Mouse (Mus musculus): ENCODE results near the gene Mcur1. TPM values are rescaled to one million over a fixed set of nuclear protein-coding genes. Genes with fewer than 3 reads are reported as not detected.

The Mcur1 gene
- 10 to 100 TPM; 25.5 to 34.6 (median 30.2) TPM for total RNA-seq (2022)

- peak; percentile 88 to 94 for DNase-seq (ENCODE audit: low spot score in 2 of 2)
Measured at GRCm38 (mm10) chr13:43559711-43560457, at the start of gene Mcur1. Gene Mcur1 (minus strand): TSS chr13:43560191.

GRCm38 (mm10) chr13:43608854-43609253, 48.9 kb upstream of the Mcur1 start:
- no peak for DNase-seq (ENCODE audit: low spot score in 2 of 2)

- no peak for DNase-seq (ENCODE audit: low spot score in 2 of 2)
Measured at GRCm38 (mm10) chr13:43603042-43603441, 43.1 kb upstream of the Mcur1 start.

- no peak for DNase-seq (ENCODE audit: low spot score in 2 of 2)
Measured at GRCm38 (mm10) chr13:43602440-43602839, 42.4 kb upstream of the Mcur1 start.

- no peak for DNase-seq (ENCODE audit: low spot score in 2 of 2)
Measured at GRCm38 (mm10) chr13:43600967-43601366, 41.0 kb upstream of the Mcur1 start.

DNA sequence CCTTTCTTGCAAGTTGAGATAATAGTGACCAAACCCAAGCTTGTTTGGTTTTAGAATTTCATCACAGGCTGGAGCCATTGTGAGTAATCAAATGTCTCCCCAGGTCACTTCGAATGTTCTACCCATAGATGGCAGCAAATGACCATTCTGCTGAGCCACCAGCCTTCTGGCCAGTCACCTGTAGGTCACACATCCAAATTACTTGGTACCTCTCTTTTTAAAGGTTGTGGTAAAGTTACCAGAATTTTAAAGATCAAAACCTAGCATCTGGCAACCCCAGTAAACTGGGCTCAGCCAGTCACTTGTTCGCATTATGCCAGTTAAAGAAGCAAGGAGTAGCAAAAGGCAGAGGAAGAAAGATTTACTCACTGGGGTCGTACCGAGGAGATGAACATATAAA, 35.9 kb upstream of the Mcur1 start:
- DNase-seq (ENCODE audit: low spot score in 2 of 2) = no peak

GRCm38 (mm10) chr13:43592681-43593068, 32.7 kb upstream of the Mcur1 start:
- no peak for DNase-seq (ENCODE audit: low spot score in 2 of 2)

DNA sequence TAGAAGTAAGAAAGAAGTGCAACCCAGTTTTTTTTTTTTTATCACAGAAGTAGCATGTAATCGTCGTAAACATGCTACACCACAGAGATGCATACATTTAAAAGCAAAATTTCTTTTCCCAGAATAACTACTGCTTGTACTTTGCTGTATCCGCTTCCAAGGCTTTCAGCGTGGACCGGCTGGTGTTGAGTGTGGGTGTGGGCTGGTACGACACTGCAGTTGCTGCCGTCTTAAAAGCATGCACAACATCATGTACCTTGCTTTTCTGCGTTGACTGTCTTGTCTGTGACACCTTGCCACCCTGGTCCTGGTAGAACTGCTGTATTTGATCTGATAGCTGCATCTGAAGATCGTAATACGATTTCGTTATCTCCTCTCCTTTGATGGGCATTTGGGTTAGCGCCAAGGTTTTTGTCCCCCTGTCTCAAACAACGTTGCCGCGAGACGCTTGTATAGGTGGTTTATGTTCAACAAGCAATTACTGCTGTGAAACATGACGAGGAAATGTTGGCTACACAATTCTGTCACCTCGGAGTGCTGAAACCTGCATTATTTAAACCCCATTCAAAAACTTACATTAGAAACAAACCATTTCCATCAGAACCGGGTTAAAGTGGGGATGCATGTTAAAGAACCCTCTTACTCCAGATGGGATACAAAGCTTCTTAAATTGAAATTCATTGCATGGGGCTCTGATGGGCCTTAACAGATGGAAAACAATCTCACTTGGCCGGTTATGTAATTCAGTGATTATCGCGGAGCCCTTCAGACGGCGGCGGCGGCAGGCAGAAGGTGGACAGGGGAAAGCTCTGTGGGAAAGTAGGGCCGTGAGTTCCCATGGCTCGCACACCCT, 32.1 kb upstream of the Mcur1 start:
- no peak for DNase-seq (ENCODE audit: low spot score in 2 of 2)

GRCm38 (mm10) chr13:43587844-43588840, 28.2 kb upstream of the Mcur1 start:
- peak in 1 of 2 experiments; percentile 41 for DNase-seq (ENCODE audit: low spot score in 2 of 2)

GRCm38 (mm10) chr13:43586966-43587365, 27.0 kb upstream of the Mcur1 start:
- DNase-seq (ENCODE audit: low spot score in 2 of 2) = no peak

- DNase-seq (ENCODE audit: low spot score in 2 of 2) = no peak
Measured at GRCm38 (mm10) chr13:43585335-43585734, 25.3 kb upstream of the Mcur1 start.

- no peak for DNase-seq (ENCODE audit: low spot score in 2 of 2)
Measured at GRCm38 (mm10) chr13:43583504-43583903, 23.5 kb upstream of the Mcur1 start.

DNA sequence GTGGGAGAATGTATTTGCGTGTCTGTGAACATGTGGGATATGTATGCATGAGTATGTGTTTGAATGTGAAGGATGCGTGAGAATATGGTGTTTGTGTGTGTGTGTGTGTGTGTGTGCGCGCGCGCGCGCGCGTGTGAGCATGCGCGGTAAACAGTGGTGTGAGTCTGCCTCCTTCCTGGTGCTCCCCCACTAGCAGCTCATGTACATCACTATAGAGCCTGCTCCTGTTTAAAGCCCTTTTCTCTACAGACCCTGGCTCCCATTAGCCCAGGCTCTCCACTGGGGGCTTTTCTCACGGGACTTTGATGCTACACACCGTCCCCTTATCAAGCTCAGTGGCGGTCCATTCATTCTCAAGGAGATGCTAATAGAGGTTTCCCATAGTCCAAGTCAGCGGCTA, 23.0 kb upstream of the Mcur1 start:
- DNase-seq (ENCODE audit: low spot score in 2 of 2) = no peak

DNA sequence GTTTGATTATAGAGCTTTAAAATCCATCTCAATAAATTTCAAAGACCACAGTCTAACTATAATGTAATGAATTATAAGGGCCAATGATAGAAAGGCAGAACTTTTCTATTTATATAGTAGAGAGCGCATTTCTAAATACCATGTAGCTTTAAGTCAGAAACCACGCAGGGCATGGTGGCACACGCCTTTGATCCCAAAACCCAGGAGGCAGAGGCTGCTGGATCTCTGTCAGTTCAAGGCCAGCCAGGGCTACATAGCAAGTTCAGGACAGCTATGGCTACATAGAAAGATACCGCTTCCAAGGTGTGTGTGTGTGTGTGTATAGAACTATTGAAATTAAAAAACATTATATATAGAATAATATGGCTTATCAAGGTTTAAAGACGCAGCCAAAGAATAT, 20.7 kb upstream of the Mcur1 start:
- DNase-seq (ENCODE audit: low spot score in 2 of 2) = no peak

DNA sequence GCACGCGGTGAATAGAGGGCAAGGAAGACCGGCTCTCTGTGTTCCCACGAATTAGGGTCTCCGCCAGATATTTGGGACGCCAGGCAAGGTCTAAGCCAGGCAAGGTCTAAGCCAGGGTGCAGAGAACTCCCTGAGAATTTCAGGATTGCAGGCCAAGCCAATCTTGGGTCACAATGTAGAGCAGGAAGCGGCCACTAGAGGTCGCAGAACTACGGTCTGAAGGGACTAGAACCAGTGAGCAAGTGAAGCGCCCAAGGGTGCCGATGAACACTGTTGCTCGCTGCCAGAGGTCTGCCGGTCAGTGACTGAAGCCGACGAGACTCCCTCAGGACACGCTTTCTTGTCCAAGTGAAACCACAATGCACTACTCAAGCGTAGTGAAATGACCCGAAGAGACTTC, 19.7 kb upstream of the Mcur1 start:
- DNase-seq (ENCODE audit: low spot score in 2 of 2) = no peak

GRCm38 (mm10) chr13:43577766-43578165, 17.8 kb upstream of the Mcur1 start:
- no peak for DNase-seq (ENCODE audit: low spot score in 2 of 2)

- no peak for DNase-seq (ENCODE audit: low spot score in 2 of 2)
Measured at GRCm38 (mm10) chr13:43577254-43577653, 17.3 kb upstream of the Mcur1 start.

DNA sequence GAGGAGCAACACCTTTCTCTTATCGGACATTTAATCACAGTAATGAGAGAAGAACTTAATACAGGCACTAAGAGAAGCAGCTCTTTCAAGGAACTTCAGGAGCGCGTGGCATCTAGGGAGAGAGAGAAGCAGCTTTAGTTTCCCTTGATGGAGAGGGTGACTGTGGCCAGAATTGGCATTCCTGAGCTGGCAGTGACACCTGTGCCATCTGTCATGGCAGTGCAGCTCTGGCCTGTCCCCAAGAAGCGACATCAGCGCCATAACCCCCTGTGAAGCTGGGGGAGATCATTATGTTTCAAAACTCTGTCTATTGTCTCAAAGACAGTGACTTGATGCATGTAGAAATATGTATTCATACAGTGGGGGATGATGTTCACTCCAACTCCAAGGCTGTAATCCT, 15.4 kb upstream of the Mcur1 start:
- no peak for DNase-seq (ENCODE audit: low spot score in 2 of 2)

DNA sequence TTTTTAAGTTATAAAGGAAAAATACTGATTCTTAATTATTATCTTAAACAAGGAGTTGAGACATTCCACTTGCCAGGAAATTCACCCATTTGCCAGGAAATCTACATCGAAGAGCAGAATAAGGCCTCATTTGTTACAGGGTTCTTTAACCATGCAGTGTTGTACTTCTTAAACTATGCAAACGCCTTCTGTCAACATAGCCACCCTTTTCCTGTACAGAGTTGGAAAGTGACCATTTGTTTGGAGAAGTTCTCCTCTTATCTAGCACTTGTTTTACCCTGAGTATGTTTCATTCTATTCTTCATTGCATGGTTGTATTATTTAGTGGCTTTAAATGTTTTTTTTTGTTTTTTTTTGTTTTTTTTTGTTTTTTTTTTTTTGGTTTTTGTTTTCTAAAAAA, 14.0 kb upstream of the Mcur1 start:
- DNase-seq (ENCODE audit: low spot score in 2 of 2) = no peak

DNA sequence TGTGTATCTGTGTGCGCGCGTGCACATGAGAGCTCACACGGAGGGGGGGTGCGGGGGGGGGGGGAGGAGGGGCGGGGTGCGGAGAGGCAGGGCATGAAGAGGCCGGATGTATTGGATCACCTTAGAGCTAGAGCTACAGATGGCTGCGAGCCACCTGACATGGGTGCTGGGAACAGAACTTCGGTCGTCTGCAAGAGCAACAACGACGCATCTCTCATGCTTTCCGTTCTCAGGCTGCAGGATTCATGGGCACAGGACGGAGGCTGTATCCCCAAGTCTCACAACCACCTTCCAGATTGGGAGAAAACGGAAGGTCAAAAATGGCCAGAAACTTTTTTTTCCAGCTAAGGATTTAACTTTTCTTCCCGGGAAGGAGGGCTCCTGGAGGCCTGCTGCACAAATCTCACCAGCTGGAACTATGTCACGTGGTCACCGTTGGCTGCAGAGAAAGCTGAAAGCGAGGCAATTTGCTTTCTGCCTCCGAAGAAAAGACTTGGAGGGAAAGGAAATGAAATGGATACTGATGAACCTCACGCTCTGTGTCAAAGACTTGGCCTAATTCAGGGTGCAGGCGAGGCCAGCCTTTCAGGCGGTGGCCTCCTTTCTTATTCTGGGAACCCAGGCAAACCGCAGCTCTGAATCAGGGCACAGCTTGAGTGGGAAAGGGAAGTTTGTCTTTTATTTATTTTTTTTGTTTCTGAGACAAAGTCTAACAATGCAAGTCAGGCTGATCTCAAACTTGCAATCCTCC, 7.3 kb upstream of the Mcur1 start:
- no peak for DNase-seq (ENCODE audit: low spot score in 2 of 2)

GRCm38 (mm10) chr13:43566184-43566583, 6.2 kb upstream of the Mcur1 start:
- DNase-seq (ENCODE audit: low spot score in 2 of 2) = no peak

Measured in gastrocnemius, adult 8-10 months (tissue).